Mouse (Mus musculus) left cerebral cortex, adult 9 months (tissue): ENCODE measurements around the gene Olfr204.
"Not testable (repeated sequence)": the region's sequence is repeated elsewhere in the genome, so short reads cannot be mapped to it uniquely, and the experiment has no call there.

ENCODE experiments used
- DNase-seq, 2 experiments: peaks; one replicate each; pipeline ENCODE4 v3.0.0; 2022; ENCODE audit warnings: low spot score in 2 of 2

The Olfr204 gene

GRCm38 (mm10) chr16:59318148-59318547, at the start of gene Olfr204:
TSS of gene Olfr204 (minus strand) at chr16:59318248.
- no peak for DNase-seq

- no peak for DNase-seq
Measured at GRCm38 (mm10) chr16:59363893-59364292, 45.8 kb upstream of the Olfr204 start, which contains the start of gene Olfr209. TSS of gene Olfr209 (minus strand) at chr16:59363993.

GRCm38 (mm10) chr16:59349146-59349545, 31.1 kb upstream of the Olfr204 start, which contains the start of gene Olfr206:
TSS of gene Olfr206 (minus strand) at chr16:59349246.
- no peak for DNase-seq

- no peak for DNase-seq
Measured at GRCm38 (mm10) chr16:59331038-59331437, 13.0 kb upstream of the Olfr204 start, which contains the start of gene Olfr205. TSS of gene Olfr205 (minus strand) at chr16:59331138.

- not testable (repeated sequence) for DNase-seq
Measured at GRCm38 (mm10) chr16:59323262-59323661, 5.2 kb upstream of the Olfr204 start.

- no peak for DNase-seq
Measured at GRCm38 (mm10) chr16:59298581-59298980, 19.5 kb downstream of the Olfr204 start, which contains the start of gene Olfr203. TSS of gene Olfr203 (plus strand) at chr16:59298881.

- not testable (repeated sequence) for DNase-seq
Measured at GRCm38 (mm10) chr16:59287576-59287975, 30.5 kb downstream of the Olfr204 start.

- DNase-seq: no peak
Measured at GRCm38 (mm10) chr16:59286693-59287092, 31.4 kb downstream of the Olfr204 start, which contains the start of gene Olfr202. TSS of gene Olfr202 (minus strand) at chr16:59286793.

- no peak for DNase-seq
Measured at GRCm38 (mm10) chr16:59283476-59283875, 34.6 kb downstream of the Olfr204 start.

- no peak for DNase-seq
Measured at GRCm38 (mm10) chr16:59280542-59280941, 37.5 kb downstream of the Olfr204 start.

- not testable (repeated sequence) for DNase-seq
Measured at GRCm38 (mm10) chr16:59272532-59272931, 45.5 kb downstream of the Olfr204 start, which contains the start of gene Olfr201. TSS of gene Olfr201 (minus strand) at chr16:59272632.

GRCm38 (mm10) chr16:59269097-59269496, 49.0 kb downstream of the Olfr204 start:
- not testable (repeated sequence) for DNase-seq
